Mouse (Mus musculus) liver, adult 2 months (tissue): Measurements from ENCODE around the gene Ift140. TPM values are rescaled to one million over a fixed set of nuclear protein-coding genes. Genes with fewer than 3 reads are reported as not detected.

ENCODE experiments used
- DNase-seq: peaks from one replicate; pipeline ENCODE4 v3.0.0-alpha.2; 2011; ENCODE audit warnings: low read depth, low spot score; ENCODE audit errors: extremely low read depth
- H3K27ac ChIP-seq: fragments of 200-500 bp; replicated peaks from 2 replicates; pipeline ENCODE4 v1.5.1; 2012; ENCODE audit warnings: low read depth, mild to moderate bottlenecking, control low read depth, inconsistent platforms, low read length; ENCODE audit not compliant: insufficient read depth
- H3K27me3 ChIP-seq: fragments of 200-500 bp; 2 replicates; pipeline ENCODE4 v1.6.1; 2012; ENCODE audit warnings: mild to moderate bottlenecking, moderate library complexity, low read length, inconsistent platforms; ENCODE audit not compliant: control insufficient read depth, insufficient read depth
- H3K36me3 ChIP-seq: fragments of 200-500 bp; 2 replicates; pipeline ENCODE4 v1.6.1; 2012; ENCODE audit warnings: low read length, inconsistent platforms; ENCODE audit not compliant: control insufficient read depth, insufficient read depth
- H3K4me1 ChIP-seq: fragments of 200-500 bp; 2 replicates; pipeline ENCODE4 v1.6.1; 2011; ENCODE audit warnings: low read length; ENCODE audit not compliant: control insufficient read depth, insufficient read depth
- H3K4me3 ChIP-seq: fragments of 200-500 bp; 2 replicates; pipeline ENCODE4 v1.5.1; 2011; ENCODE audit warnings: low read depth, mild to moderate bottlenecking, control low read depth, low read length, moderate library complexity; ENCODE audit not compliant: insufficient read depth
- H3K79me2 ChIP-seq: fragments of 200-500 bp; 2 replicates; pipeline ENCODE4 v1.6.1; 2012; ENCODE audit warnings: inconsistent platforms, mild to moderate bottlenecking, low read length, moderate library complexity; ENCODE audit not compliant: control insufficient read depth, insufficient read depth
- H3K9ac ChIP-seq: fragments of 200-500 bp; 2 replicates; pipeline ENCODE4 v1.6.1; 2012; ENCODE audit warnings: low read depth, mild to moderate bottlenecking, control low read depth, inconsistent platforms, low read length
- CTCF ChIP-seq: fragments of 200-500 bp; IDR thresholded peaks from 2 replicates; pipeline ENCODE4 v1.5.1; 2011; ENCODE audit warnings: low read depth, low read length, control low read depth
- POLR2A ChIP-seq: fragments of 200-500 bp; IDR thresholded peaks from 2 replicates; pipeline ENCODE4 v1.6.1; 2011; ENCODE audit warnings: low read length, control low read depth; ENCODE audit not compliant: insufficient read depth; ENCODE audit errors: extremely low read depth
- WGBS: fragments of 180-500 bp; shearing (Covaris S2); methylation state at CpG from one replicate; pipeline ENCODE4 v1.1.7; 2018; 5-methylcytosine and 5-hydroxymethylcytosine counted together
- polyA plus RNA-seq: library from polyadenylated mRNA; depleted of rRNA; stranded (reverse); fragments of >200 nt; gene quantifications from 2 replicates; pipeline ENCODE4 v1.2.3, GENCODE M21; 2012
- total RNA-seq: library from RNA; depleted of rRNA; stranded (reverse); fragments of >200 nt; gene quantifications from 2 replicates; pipeline ENCODE4 v1.2.3, GENCODE M21; 2014

Ift140 gene
- total and polyA plus RNA-seq, 2 experiments = 3.4 to 4.6 TPM

- no peak overlapping the region for H3K4me3 ChIP-seq
- 0 out of 2 replicates have a peak, but pooled peaks have one; percentile 6 for TF ChIP-seq CTCF
- no peak for TF ChIP-seq POLR2A
- H3K27me3 ChIP-seq = no peaks in the 10 kb centered on the region
- no peak overlapping the region for H3K9ac ChIP-seq
- DNase-seq = peak; percentile 52
- peaks cover 18% of the 10 kb centered on the region for H3K4me1 ChIP-seq
- 19% methylated on average over 9 of the region's 9 CpGs for WGBS
- H3K79me2 ChIP-seq = no peaks in the 10 kb centered on the region
- H3K36me3 ChIP-seq = no peaks in the 10 kb centered on the region
- H3K27ac ChIP-seq = peak overlapping the region; percentile 63
Measured at GRCm38 (mm10) chr17:25064351-25064750, 48.5 kb downstream of the Ift140 start.

GRCm38 (mm10) chr17:25065189-25065588, 49.3 kb downstream of the Ift140 start:
- Histone ChIP-seq H3K4me3 (no peak overlapping the region), H3K9ac (no peak overlapping the region), H3K36me3 (no peaks in the 10 kb centered on the region), H3K4me1 (peaks cover 18% of the 10 kb centered on the region), H3K27me3 (no peaks in the 10 kb centered on the region), H3K27ac (peak overlapping the region; percentile 63), H3K79me2 (no peaks in the 10 kb centered on the region)
- WGBS = 37% methylated on average over 3 of the region's 3 CpGs
- no peak for TF ChIP-seq CTCF
- TF ChIP-seq POLR2A = no peak
- peak; percentile 30 for DNase-seq

GRCm38 (mm10) chr17:25066595-25066994, 50.7 kb downstream of the Ift140 start:
- Histone ChIP-seq H3K27me3 (no peaks in the 10 kb centered on the region), H3K79me2 (no peaks in the 10 kb centered on the region), H3K4me1 (peaks cover 18% of the 10 kb centered on the region), H3K36me3 (no peaks in the 10 kb centered on the region), H3K4me3 (no peak overlapping the region), H3K9ac (no peak overlapping the region), H3K27ac (peak overlapping the region; percentile 76)
- TF ChIP-seq POLR2A (no peak), CTCF (no peak)
- WGBS = 84% methylated on average over 7 of the region's 7 CpGs
- DNase-seq = peak; percentile 18

- Histone ChIP-seq H3K4me3 (no peak overlapping the region), H3K4me1 (peaks cover 18% of the 10 kb centered on the region)
Measured at GRCm38 (mm10) chr17:25067442-25067851, 51.6 kb downstream of the Ift140 start.

GRCm38 (mm10) chr17:25068690-25069089, 52.8 kb downstream of the Ift140 start:
- DNase-seq = peak; percentile 15
- Histone ChIP-seq H3K36me3 (no peaks in the 10 kb centered on the region), H3K9ac (no peak overlapping the region), H3K27me3 (no peaks in the 10 kb centered on the region), H3K4me1 (peaks cover 18% of the 10 kb centered on the region), H3K79me2 (no peaks in the 10 kb centered on the region; the same call in 1 of the 2 replicates), H3K4me3 (no peak overlapping the region), H3K27ac (peak overlapping the region; percentile 71; the same call in 1 of the 2 replicates)
- TF ChIP-seq CTCF (no peak), POLR2A (no peak)
- WGBS = 43% methylated on average over 2 of the region's 2 CpGs

More at GRCm38 (mm10) chr17:25067442-25067851, 51.6 kb downstream of the Ift140 start:
- peak overlapping the region; percentile 76 for H3K27ac ChIP-seq
- H3K79me2 ChIP-seq = no peaks in the 10 kb centered on the region
- DNase-seq = peak; percentile 51
- H3K36me3 ChIP-seq = no peaks in the 10 kb centered on the region
- H3K27me3 ChIP-seq = no peaks in the 10 kb centered on the region
- TF ChIP-seq CTCF (no peak), POLR2A (no peak)
- WGBS = 68% methylated on average over 8 of the region's 8 CpGs
- H3K9ac ChIP-seq = no peak overlapping the region

GRCm38 (mm10) chr17:25076906-25077305, 61.0 kb downstream of the Ift140 start:
- Histone ChIP-seq H3K27ac (no peak overlapping the region), H3K36me3 (no peaks in the 10 kb centered on the region), H3K4me1 (no peaks in the 10 kb centered on the region), H3K27me3 (no peaks in the 10 kb centered on the region), H3K4me3 (no peak overlapping the region), H3K9ac (no peak overlapping the region), H3K79me2 (no peaks in the 10 kb centered on the region; the same call in 1 of the 2 replicates)
- 88% methylated on average over 4 of the region's 4 CpGs for WGBS
- no peak for DNase-seq
- TF ChIP-seq CTCF = no peak
- TF ChIP-seq POLR2A = no peak
